Mouse (Mus musculus): Measurements from ENCODE around the gene Ociad2. TPM values are rescaled to one million over a fixed set of nuclear protein-coding genes. Genes with fewer than 3 reads are reported as not detected.

Ociad2 gene
- polyA plus RNA-seq, 1 experiment from 2014 or later = 12.3 TPM

DNA sequence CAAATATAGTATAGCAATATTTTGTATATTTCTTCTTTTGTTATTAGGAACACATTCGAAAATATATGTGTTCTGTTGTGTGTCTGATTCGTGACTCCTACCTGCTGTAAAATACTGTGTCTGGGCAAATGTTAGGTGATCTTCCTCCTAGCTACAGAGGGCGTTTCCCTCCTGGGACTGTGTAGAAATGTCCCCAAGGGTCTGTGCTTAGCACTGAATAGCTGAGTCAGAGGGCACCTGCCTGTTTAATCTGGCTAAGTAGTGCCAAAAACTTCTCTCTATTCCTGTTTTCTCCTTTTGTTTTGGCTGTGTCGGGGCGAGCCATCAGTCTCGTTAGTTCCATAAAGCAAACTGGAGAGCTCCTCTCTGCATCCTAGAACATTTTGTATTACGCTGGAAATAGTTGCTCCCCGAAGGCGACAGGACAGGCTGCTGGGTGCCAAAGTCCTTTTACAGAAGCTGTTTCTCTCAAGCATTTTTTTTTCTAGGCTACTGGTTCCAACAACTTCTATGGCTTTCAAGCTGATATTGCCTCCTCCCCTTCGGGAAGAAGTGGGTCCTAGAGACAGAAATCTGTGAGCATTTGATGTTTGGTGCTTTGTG is 28.1 kb upstream of the Ociad2 start:
- no peaks in the 10 kb centered on the region for H3K9me3 ChIP-seq

DNA sequence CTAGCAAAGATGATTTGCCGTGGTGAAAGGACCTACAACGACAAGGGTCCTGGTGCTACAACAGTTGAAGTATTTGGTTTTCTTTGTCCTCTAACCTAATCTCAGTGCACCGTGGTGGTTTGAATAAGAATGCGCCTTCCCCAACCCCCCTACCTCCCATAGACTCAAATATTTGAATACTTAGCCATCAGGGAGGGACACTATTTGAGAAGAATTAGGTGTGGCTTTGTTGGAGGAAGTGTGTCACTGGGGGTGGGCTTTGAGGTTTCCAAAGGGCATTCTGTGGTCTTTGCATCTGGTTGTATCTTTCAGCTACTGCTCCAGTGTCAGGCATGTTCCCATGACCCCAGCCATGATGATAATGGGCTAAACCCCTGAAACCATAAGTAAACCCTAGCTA is 27.1 kb upstream of the Ociad2 start:
- no peaks in the 10 kb centered on the region for H3K4me1 ChIP-seq

More for the DNA sequence above, 28.1 kb upstream of the Ociad2 start:
- H3K27me3 ChIP-seq (replicated peaks) = no peaks in the 10 kb centered on the region
- no peak overlapping the region for H3K4me2 ChIP-seq (replicated peaks)
- ATAC-seq (ENCODE audit: low FRiP score, low read depth) = no peak
- no peaks in the 10 kb centered on the region for H3K36me3 ChIP-seq
- no peak overlapping the region for H3K4me3 ChIP-seq
- H3K4me1 ChIP-seq = no peaks in the 10 kb centered on the region
- no peak overlapping the region for H3K27ac ChIP-seq
- 79% methylated on average over 10 of the region's 10 CpGs for WGBS
- H3K9ac ChIP-seq = no peak overlapping the region

DNA sequence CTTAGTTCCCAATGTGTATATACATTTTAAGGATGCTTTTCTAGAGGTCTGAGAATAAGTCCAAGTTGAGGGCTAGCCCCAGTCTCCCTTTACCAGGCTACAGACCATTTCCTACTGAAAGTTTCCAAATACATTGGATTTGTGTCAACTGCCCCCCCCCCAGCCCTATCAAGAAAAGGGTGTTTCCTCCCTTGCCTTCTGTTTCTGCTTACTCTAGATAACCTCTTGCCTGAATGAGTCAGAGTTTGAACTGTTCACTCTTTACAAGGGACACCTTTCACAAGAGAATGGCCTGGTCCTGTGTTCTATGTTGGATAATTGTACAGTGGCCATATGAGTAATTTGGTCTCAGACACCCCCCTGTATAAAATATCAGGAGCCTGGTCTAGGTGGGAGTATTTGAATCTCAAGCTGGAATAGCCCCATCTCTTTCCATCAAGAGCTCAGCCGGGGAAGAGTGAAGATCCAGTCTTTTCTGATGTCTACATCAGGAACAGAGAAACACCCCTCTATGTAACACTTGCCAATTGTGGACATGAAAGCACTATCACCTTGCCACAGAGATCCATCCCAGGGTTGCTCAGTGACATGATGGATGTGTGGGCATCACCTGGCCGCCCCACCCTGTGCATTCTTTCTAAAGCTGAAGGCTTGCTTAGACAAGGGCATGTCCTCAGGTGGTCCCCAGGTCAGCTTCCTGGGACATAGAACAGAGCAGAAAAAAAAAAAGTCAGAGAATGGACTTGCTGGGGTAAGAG is 23.5 kb upstream of the Ociad2 start:
- H3K4me1 ChIP-seq = 0 out of 2 replicates have a peak, but pooled peaks cover 3% of the 10 kb centered on the region
- no peaks in the 10 kb centered on the region for H3K27me3 ChIP-seq (replicated peaks)
- H3K4me2 ChIP-seq (replicated peaks) = no peak overlapping the region
- no peaks in the 10 kb centered on the region for H3K9me3 ChIP-seq
- H3K36me3 ChIP-seq = no peaks in the 10 kb centered on the region
- no peak overlapping the region for H3K4me3 ChIP-seq
- H3K27ac ChIP-seq = no peak overlapping the region
- 98% methylated on average over 2 of the region's 2 CpGs for WGBS
- ATAC-seq (ENCODE audit: low FRiP score, low read depth) = no peak
- H3K9ac ChIP-seq = no peak overlapping the region

More for the DNA sequence above, 27.1 kb upstream of the Ociad2 start:
- Histone ChIP-seq H3K27me3 (replicated peaks) (no peaks in the 10 kb centered on the region), H3K4me2 (replicated peaks) (no peak overlapping the region), H3K9me3 (no peaks in the 10 kb centered on the region), H3K4me3 (no peak overlapping the region), H3K9ac (no peak overlapping the region), H3K27ac (no peak overlapping the region), H3K36me3 (no peaks in the 10 kb centered on the region)
- 83% methylated on average over 4 of the region's 4 CpGs for WGBS
- no peak for ATAC-seq (ENCODE audit: low FRiP score, low read depth)

DNA sequence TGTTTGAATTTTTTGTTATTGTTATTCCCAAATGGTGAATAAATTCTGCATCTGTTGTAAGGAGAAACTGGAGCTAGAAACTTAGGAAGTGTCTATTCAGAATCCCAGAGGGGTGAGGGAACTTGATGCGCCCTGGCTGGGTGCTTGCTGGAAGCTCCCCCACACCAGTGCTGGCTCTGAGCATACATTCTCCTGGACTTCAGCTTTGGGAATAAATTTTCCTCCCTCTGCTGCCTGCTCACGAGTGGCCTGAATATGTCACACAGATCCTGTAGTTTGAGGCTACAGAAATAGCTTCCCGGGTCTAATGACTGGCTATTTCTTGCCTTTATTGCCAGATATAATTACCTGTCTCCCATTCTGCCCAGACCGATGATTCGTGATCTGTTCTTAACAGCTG is 22.0 kb upstream of the Ociad2 start:
- Histone ChIP-seq H3K9me3 (no peaks in the 10 kb centered on the region), H3K27me3 (replicated peaks) (no peaks in the 10 kb centered on the region), H3K4me3 (no peak overlapping the region), H3K4me2 (replicated peaks) (no peak overlapping the region), H3K4me1 (0 out of 2 replicates have a peak, but pooled peaks cover 3% of the 10 kb centered on the region), H3K27ac (no peak overlapping the region), H3K9ac (no peak overlapping the region), H3K36me3 (no peaks in the 10 kb centered on the region)
- no peak for ATAC-seq (ENCODE audit: low FRiP score, low read depth)
- WGBS = 76% methylated on average over 5 of the region's 5 CpGs

DNA sequence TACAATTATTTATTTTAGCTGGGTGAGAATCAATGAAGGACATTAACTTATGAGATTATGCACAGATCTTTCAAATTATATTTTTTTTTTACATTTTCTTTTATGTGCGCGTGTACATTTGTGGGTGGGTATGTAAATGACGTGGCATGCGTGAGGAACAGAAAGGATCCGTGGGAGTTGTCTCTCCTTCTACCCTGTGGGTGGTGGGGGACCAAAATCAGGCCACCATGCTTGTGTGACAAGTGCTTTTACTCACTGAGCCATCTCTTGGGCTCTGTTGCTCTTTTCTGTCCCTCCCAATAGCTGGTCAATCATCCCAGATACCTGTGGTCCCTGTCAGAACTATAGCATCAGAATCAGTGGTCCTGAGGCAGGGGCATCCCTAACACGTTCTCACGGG is 21.5 kb upstream of the Ociad2 start:
- Histone ChIP-seq H3K9ac (no peak overlapping the region), H3K27me3 (replicated peaks) (no peaks in the 10 kb centered on the region), H3K9me3 (no peaks in the 10 kb centered on the region), H3K4me2 (replicated peaks) (no peak overlapping the region), H3K4me1 (0 out of 2 replicates have a peak, but pooled peaks cover 3% of the 10 kb centered on the region), H3K27ac (no peak overlapping the region), H3K36me3 (no peaks in the 10 kb centered on the region), H3K4me3 (no peak overlapping the region)
- ATAC-seq (ENCODE audit: low FRiP score, low read depth) = no peak
- WGBS = 91% methylated on average over 7 of the region's 7 CpGs

DNA sequence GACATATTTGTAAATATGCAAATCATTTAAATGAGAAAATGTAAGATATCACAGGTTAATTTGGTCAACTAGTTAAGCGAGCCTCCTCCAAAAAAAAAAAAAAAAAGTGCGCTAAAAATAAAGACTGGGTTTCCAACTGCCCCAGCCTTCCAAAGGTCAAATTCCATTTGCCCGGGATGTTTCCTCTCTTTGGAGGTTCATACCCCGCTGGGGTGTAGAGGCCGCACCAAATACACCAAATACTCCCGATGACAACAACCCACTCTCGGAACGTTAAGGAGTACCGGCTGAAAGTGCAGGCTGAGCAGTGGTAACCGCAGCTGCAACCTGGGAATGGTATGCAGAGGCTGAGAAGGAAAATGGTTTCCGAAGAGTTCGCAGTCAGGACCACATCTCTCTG is 19.4 kb upstream of the Ociad2 start:
- H3K9ac ChIP-seq = no peak overlapping the region
- 29% methylated on average over 12 of the region's 12 CpGs for WGBS
- H3K9me3 ChIP-seq = no peaks in the 10 kb centered on the region
- H3K4me2 ChIP-seq (replicated peaks) = peak overlapping the region; percentile 18; the same call in 1 of the 2 replicates
- 0 out of 2 replicates have a peak, but pooled peaks cover 3% of the 10 kb centered on the region for H3K4me1 ChIP-seq
- H3K27ac ChIP-seq = no peak overlapping the region
- no peaks in the 10 kb centered on the region for H3K27me3 ChIP-seq (replicated peaks)
- no peak overlapping the region for H3K4me3 ChIP-seq
- ATAC-seq (ENCODE audit: low FRiP score, low read depth) = no peak
- H3K36me3 ChIP-seq = no peaks in the 10 kb centered on the region

DNA sequence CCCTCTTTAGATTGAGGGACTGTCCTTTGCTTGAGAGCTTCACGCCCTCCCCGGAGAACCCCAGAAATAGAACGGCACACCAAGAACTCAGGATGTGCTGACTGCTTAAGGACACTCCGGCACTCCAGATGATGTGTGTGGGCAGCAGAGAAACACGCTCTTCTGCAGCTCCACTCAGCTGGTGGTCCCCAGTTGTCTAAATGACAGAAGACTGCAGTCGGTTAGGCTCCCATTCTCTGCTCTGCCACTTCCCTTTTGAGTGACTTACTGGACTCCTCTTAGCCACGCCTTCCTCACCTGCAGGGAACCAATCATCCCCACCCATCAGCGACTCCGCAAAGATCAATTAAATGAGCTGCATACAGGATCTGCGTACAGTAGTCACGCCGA is 18.9 kb upstream of the Ociad2 start:
- Histone ChIP-seq H3K9me3 (no peaks in the 10 kb centered on the region), H3K9ac (no peak overlapping the region), H3K27ac (no peak overlapping the region), H3K4me2 (replicated peaks) (peak overlapping the region; percentile 18), H3K36me3 (no peaks in the 10 kb centered on the region), H3K4me3 (no peak overlapping the region), H3K4me1 (0 out of 2 replicates have a peak, but pooled peaks cover 3% of the 10 kb centered on the region), H3K27me3 (replicated peaks) (no peaks in the 10 kb centered on the region)
- WGBS = 37% methylated on average over 12 of the region's 12 CpGs
- no peak for ATAC-seq (ENCODE audit: low FRiP score, low read depth)

DNA sequence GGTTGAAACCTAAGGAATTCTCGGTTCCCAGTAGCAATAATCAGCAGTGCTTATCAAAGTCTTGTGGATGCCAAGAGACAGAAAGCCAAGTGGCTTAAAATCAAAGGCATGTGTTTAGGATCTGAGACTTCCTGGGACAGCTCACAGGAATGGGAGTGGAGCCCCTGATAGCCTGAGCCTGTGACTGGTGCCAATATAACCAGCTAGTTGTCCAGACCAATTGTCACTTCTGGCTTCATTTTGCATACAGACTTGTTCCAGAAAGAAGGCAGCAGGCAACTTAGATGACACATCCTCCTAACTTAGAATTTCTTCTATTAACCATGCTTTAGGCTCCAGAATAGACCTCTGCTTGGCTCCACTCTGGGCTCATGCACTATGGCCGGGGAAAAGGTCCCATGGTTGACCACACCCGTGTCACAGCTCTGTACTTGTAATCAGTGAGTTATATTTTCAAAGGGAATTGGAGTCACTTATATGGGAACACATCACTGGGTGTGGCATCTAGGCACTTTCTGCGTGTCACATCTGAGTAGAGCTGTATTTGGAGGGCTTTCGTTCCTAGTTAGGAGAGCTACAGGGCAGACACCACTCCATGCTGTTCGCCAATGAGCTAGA is 18.4 kb upstream of the Ociad2 start:
- Histone ChIP-seq H3K4me2 (replicated peaks) (peak overlapping the region; percentile 18), H3K27me3 (replicated peaks) (no peaks in the 10 kb centered on the region), H3K36me3 (no peaks in the 10 kb centered on the region), H3K9ac (no peak overlapping the region), H3K9me3 (no peaks in the 10 kb centered on the region), H3K27ac (no peak overlapping the region), H3K4me1 (0 out of 2 replicates have a peak, but pooled peaks cover 3% of the 10 kb centered on the region), H3K4me3 (no peak overlapping the region)
- ATAC-seq (ENCODE audit: low FRiP score, low read depth) = no peak
- WGBS = 87% methylated on average over 6 of the region's 6 CpGs

DNA sequence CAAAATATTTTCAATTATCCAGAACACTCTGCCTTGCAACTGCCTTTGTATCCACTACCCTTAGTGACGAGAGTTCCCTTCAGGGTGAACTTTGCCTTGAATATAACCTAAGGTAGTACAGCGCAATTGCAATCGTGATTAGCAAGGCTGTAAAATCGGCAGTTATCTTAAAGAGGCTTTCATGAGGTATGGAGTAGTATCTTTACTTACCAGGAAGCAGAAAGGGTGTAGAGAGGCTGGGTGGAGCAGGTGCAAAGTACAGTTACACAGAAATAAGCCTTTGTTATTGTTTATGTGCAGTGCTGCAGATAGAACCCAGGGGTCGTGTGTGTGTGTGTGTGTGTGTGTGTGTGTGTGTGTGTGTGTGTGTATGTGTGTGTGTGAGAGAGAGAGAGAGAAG is 14.6 kb upstream of the Ociad2 start:
- WGBS = 69% methylated on average over 5 of the region's 5 CpGs
- H3K27ac ChIP-seq = no peak overlapping the region
- H3K36me3 ChIP-seq = no peaks in the 10 kb centered on the region
- no peak overlapping the region for H3K4me2 ChIP-seq (replicated peaks)
- H3K27me3 ChIP-seq (replicated peaks) = no peaks in the 10 kb centered on the region
- H3K4me3 ChIP-seq = no peak overlapping the region
- H3K9ac ChIP-seq = no peak overlapping the region
- H3K9me3 ChIP-seq = no peaks in the 10 kb centered on the region
- H3K4me1 ChIP-seq = 0 out of 2 replicates have a peak, but pooled peaks cover 3% of the 10 kb centered on the region
- no peak for ATAC-seq (ENCODE audit: low FRiP score, low read depth)

DNA sequence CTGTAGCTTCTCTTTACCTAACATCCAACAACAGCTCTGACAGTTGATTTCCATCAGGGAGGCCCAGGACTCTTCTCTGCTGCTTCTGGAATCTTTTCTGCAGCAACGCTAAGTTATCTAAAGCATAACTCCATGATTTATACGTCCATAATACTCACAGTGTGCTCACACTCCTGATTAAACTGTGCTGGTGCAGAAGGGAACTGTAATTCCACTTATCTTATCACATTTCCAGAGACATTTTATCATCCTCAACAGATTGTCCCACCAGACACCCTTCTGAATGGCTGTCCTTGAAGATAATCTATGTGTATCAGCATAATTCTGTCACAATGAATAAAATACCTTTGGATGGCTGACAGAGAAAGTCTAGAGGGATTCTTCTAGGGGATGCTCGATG is 13.2 kb upstream of the Ociad2 start:
- Histone ChIP-seq H3K27me3 (replicated peaks) (no peaks in the 10 kb centered on the region), H3K36me3 (no peaks in the 10 kb centered on the region), H3K9ac (no peak overlapping the region), H3K4me3 (no peak overlapping the region), H3K27ac (0 out of 2 replicates have a peak overlapping the region, but pooled peaks have one; percentile 15), H3K4me1 (no peaks in the 10 kb centered on the region), H3K4me2 (replicated peaks) (no peak overlapping the region), H3K9me3 (no peaks in the 10 kb centered on the region)
- ATAC-seq (ENCODE audit: low FRiP score, low read depth) = no peak
- WGBS = 71% methylated on average over 3 of the region's 3 CpGs

DNA sequence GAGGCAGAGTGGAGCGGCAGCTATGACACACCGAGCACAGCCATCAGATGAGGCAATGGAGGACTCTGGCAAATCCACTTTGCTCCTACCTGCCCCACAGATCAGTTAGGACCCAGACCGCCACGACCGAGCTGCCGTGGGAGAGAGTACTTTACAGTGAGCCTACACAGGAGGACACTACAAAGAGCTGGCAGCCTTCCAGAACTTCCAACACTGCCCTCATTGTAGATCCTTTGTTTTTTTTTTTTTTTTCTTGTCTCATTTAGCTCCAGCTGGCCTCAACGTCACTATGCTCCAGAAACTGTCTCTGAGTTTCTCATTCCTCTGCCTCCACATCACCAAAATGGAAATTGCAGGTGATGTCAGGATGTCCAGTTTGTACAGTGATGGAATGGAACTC is 12.7 kb upstream of the Ociad2 start:
- Histone ChIP-seq H3K36me3 (no peaks in the 10 kb centered on the region), H3K9me3 (no peaks in the 10 kb centered on the region), H3K27me3 (replicated peaks) (no peaks in the 10 kb centered on the region), H3K9ac (no peak overlapping the region), H3K4me1 (no peaks in the 10 kb centered on the region), H3K4me2 (replicated peaks) (no peak overlapping the region), H3K4me3 (no peak overlapping the region), H3K27ac (no peak overlapping the region)
- ATAC-seq (ENCODE audit: low FRiP score, low read depth) = peak; percentile 48; the same call in 1 of the 2 replicates
- WGBS = 48% methylated on average over 7 of the region's 7 CpGs

DNA sequence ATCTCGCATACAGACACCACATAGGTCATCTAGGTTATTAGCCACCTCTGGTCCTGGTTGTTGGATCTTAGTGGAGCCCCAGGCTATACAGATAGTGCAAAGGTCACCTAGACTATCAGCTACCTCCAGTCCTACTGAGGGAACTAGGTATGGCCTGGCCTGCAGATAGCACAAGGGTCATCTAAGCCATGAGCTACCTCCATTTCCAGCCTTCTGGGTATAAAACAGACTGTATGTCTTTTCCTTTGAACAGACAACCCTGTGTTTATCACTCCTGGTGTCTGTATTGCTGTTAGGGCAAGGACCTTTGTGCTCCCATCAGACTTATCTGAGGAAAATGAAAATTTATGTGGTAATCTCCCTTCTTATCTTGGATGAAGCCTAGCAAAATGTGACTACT is 11.0 kb upstream of the Ociad2 start:
- ATAC-seq (ENCODE audit: low FRiP score, low read depth) = no peak
- no peak overlapping the region for H3K27ac ChIP-seq
- H3K4me1 ChIP-seq = no peaks in the 10 kb centered on the region
- H3K27me3 ChIP-seq (replicated peaks) = no peaks in the 10 kb centered on the region
- no peak overlapping the region for H3K9ac ChIP-seq
- no peak overlapping the region for H3K4me3 ChIP-seq
- WGBS = 96% methylated on average over 1 of the region's 1 CpGs
- H3K36me3 ChIP-seq = no peaks in the 10 kb centered on the region
- no peak overlapping the region for H3K4me2 ChIP-seq (replicated peaks)
- H3K9me3 ChIP-seq = no peaks in the 10 kb centered on the region
